Mouse (Mus musculus) limb, embryonic 13.5 days (tissue): ENCODE results near the gene Padi2. TPM values are rescaled to one million over a fixed set of nuclear protein-coding genes. Genes with fewer than 3 reads are reported as not detected.

Source experiments
- ATAC-seq: fragments of 200-750 bp; cut with Nextera tagmentation; 2 replicates; pipeline ENCODE4 v1.8.0; 2017; ENCODE audit warnings: low read depth, moderate number of reproducible peaks, moderate TSS enrichment; ENCODE audit not compliant: low FRiP score
- H3K27ac ChIP-seq: fragments of 300-500 bp; sonication (generic); 2 replicates; pipeline ENCODE4 v1.5.1; 2015; ENCODE audit warnings: inconsistent platforms, mild to moderate bottlenecking, moderate library complexity
- H3K27me3 ChIP-seq: fragments of 300-500 bp; sonication (generic); 2 replicates; pipeline ENCODE4 v1.6.1; 2015; ENCODE audit warnings: mild to moderate bottlenecking, inconsistent platforms
- H3K36me3 ChIP-seq: fragments of 300-500 bp; sonication (generic); 2 replicates; pipeline ENCODE4 v1.6.1; 2015; ENCODE audit warnings: inconsistent platforms, mild to moderate bottlenecking, moderate library complexity
- H3K4me1 ChIP-seq: fragments of 300-500 bp; sonication (generic); 2 replicates; pipeline ENCODE4 v1.6.1; 2015; ENCODE audit warnings: inconsistent platforms
- H3K4me2 ChIP-seq: fragments of 300-500 bp; sonication (generic); replicated peaks from 2 replicates; pipeline ENCODE4 v1.6.1; 2015; ENCODE audit warnings: inconsistent platforms, mild to moderate bottlenecking, moderate library complexity
- H3K4me3 ChIP-seq: fragments of 300-500 bp; sonication (generic); 2 replicates; pipeline ENCODE4 v1.5.1; 2015; ENCODE audit warnings: moderate library complexity, mild to moderate bottlenecking, inconsistent platforms
- H3K9ac ChIP-seq: fragments of 300-500 bp; sonication (generic); 2 replicates; pipeline ENCODE4 v1.6.1; 2015; ENCODE audit warnings: mild to moderate bottlenecking, inconsistent platforms
- H3K9me3 ChIP-seq: fragments of 300-500 bp; sonication (generic); 2 replicates; pipeline ENCODE4 v1.6.1; 2016; ENCODE audit warnings: inconsistent platforms
- WGBS: fragments of 180-500 bp; shearing (Covaris S2); methylation state at CpG from one replicate; pipeline ENCODE4 v1.1.7; 2015; 5-methylcytosine and 5-hydroxymethylcytosine counted together
- polyA plus RNA-seq: library from polyadenylated mRNA; unstranded; fragments of >200 nt; fragmentation: Nextera tagmentation; extraction: Ambion mirVana; gene quantifications from 2 replicates; pipeline ENCODE4 v1.2.1, GENCODE M21; 2015

Gene Padi2
- polyA plus RNA-seq, result 1.2 and 1.3 TPM in 2 replicates

DNA sequence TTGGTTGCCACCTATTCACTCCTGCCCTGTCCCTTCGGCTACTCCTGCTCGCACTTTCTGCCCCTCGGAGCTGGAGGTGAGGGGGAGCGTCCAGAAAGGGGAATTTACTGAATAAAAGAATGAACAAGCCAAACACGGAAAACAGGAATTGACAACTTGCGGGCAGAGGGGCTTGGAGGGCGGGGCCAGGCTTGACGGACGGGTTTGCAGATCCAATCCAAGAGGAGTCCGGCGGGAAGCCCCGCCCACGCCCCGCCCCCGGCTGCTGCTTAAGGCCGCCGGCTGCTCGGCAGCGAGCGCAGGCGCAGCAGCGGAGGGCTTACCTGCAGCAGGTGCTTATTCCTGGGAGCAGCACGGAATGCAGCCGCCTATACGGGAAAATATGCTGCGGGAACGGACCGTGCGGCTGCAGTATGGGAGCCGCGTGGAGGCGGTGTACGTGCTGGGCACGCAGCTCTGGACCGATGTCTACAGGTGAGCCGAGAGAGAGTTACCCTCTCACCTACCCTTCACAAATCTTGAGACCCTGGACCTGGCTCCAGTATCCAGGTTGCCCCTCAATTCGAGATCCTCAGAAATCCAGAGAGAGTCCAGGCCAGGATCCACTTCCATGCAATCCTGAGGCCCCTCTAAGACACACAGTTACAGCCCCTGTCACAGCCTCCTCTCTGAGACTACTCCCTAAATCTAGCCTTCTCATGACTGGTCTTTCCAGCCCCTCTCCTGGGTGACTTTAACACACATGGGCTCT is at the start of gene Padi2:
TSS of gene Padi2 (plus strand) at position 269 of the 751 bp plus-strand sequence.
- Histone ChIP-seq H3K4me3 (peak within 1 kb of the TSS; percentile 28), H3K9me3 (no peaks in the 10 kb centered on the region), H3K4me1 (peaks cover 17% of the 10 kb centered on the region), H3K4me2 (peak within 1 kb of the TSS; percentile 58), H3K27me3 (peaks cover 68% of the 10 kb centered on the region), H3K36me3 (no peaks in the 10 kb centered on the region), H3K27ac (no peak within 1 kb of the TSS), H3K9ac (no peak within 1 kb of the TSS)
- ATAC-seq, result no peak
- 4% methylated on average over 37 of the region's 37 CpGs for WGBS

DNA sequence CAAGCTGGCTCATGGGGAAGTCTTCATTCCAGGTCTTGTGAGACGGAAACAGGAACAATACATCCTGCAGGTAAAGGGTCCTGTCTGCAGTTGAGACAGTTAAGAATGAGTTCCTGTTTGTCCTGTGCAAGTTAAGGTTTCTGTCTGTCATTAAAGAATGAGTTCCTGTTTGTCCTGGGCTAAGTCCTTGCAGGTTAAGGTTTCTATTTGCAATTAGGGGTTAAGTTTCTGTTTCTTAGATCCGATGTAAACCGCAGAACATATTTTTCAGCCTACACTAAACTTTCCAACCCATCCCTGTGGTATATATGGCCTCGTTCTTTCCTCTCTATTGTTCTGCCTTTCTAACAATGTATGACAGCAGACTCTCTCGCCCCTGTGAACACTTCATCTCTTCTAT is 49.1 kb upstream of the Padi2 start:
- 81% methylated on average over 5 of the region's 5 CpGs for WGBS
- peaks cover 2% of the 10 kb centered on the region for H3K4me1 ChIP-seq
- 0 out of 2 replicates have a peak, but pooled peaks cover 5% of the 10 kb centered on the region for H3K27me3 ChIP-seq
- no peak overlapping the region for H3K4me2 ChIP-seq
- H3K36me3 ChIP-seq, result no peaks in the 10 kb centered on the region
- no peaks in the 10 kb centered on the region for H3K9me3 ChIP-seq
- no peak overlapping the region for H3K9ac ChIP-seq
- no peak overlapping the region for H3K27ac ChIP-seq
- no peak overlapping the region for H3K4me3 ChIP-seq
- no peak for ATAC-seq

DNA sequence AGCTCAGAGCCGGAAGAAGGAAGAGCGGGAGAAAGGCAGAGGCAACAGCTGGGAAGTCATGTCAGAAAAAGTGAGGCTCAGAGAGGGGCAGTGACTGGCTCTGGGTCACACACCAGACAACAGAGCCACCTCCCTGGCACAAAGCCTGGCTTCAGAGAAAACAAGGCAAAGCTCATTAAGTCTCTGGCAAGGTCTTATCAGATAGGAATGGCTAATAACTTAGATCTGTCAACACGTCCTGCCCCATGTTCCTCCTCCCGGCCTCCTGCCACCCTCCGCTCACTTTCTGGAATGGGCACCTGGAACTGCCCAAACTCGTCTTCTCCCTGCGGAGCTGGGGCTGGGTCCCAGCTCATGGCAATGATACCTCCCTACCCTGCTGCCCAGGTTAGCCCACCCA is 48.3 kb upstream of the Padi2 start:
- Histone ChIP-seq H3K4me1 (peaks cover 5% of the 10 kb centered on the region), H3K36me3 (no peaks in the 10 kb centered on the region), H3K4me3 (no peak overlapping the region), H3K9ac (no peak overlapping the region), H3K9me3 (no peaks in the 10 kb centered on the region), H3K27ac (no peak overlapping the region), H3K4me2 (no peak overlapping the region), H3K27me3 (0 out of 2 replicates have a peak, but pooled peaks cover 5% of the 10 kb centered on the region)
- no peak for ATAC-seq
- WGBS, result 69% methylated on average over 7 of the region's 7 CpGs

DNA sequence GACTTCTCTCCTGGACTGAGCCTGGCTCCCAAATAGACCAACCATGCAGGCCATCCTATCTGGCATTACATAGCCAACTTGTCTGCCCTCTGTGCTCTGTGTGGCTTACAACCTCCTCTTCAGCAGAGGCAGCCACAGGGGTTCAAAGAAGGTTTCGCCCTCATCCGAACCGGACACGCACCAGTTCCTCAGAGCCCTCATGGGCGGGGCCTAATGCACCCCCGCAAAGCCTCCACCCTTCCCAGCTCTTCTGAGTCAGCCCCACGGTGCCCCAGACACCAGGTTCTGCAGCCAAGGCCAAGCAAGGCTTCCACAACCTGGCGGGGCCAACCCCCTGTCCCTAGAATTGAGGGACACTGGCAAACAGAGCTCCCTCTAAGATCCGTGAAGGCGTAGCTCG is 46.9 kb upstream of the Padi2 start:
- Histone ChIP-seq H3K4me3 (no peak overlapping the region), H3K27ac (no peak overlapping the region), H3K27me3 (0 out of 2 replicates have a peak, but pooled peaks cover 5% of the 10 kb centered on the region), H3K9me3 (no peaks in the 10 kb centered on the region), H3K4me2 (no peak overlapping the region), H3K9ac (no peak overlapping the region), H3K36me3 (no peaks in the 10 kb centered on the region), H3K4me1 (peaks cover 5% of the 10 kb centered on the region)
- no peak; the same call in 1 of the 2 replicates for ATAC-seq
- 82% methylated on average over 11 of the region's 11 CpGs for WGBS

DNA sequence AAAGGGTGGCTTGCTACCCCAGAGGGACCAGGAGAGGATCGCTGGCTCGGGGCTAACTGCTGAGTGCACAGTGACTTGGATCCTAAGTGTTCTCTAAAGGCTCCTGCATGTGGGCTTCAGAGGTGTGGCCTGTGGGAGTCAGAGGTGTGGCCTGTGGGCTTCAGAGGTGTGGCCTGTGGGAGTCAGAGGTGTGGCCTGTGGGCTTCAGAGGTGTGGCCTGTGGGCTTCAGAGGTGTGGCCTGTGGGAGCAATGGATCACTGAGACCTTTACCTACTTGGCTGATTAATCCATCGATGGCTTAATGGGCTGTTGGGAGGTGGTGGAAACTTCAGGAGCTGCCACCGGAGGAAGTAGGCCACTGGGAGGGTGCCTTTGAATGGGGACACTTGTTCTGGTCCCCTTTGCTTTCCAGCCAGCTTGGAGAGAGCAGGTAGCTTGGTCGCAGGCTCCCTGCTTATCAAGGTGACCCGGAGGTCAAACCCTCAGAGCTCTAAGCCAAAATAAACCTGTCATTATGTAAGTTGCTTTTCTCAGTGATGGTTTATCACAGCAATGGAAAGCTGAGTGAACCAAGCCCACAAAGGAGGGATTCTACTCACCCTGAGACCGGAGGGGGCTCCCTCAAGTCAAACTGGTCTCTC is 45.9 kb upstream of the Padi2 start:
- no peak overlapping the region for H3K4me3 ChIP-seq
- H3K4me1 ChIP-seq, result peaks cover 5% of the 10 kb centered on the region
- H3K27me3 ChIP-seq, result 0 out of 2 replicates have a peak, but pooled peaks cover 5% of the 10 kb centered on the region
- no peaks in the 10 kb centered on the region for H3K36me3 ChIP-seq
- no peak for ATAC-seq
- H3K9me3 ChIP-seq, result no peaks in the 10 kb centered on the region
- H3K27ac ChIP-seq, result no peak overlapping the region
- no peak overlapping the region for H3K9ac ChIP-seq
- 52% methylated on average over 7 of the region's 7 CpGs for WGBS
- no peak overlapping the region for H3K4me2 ChIP-seq

DNA sequence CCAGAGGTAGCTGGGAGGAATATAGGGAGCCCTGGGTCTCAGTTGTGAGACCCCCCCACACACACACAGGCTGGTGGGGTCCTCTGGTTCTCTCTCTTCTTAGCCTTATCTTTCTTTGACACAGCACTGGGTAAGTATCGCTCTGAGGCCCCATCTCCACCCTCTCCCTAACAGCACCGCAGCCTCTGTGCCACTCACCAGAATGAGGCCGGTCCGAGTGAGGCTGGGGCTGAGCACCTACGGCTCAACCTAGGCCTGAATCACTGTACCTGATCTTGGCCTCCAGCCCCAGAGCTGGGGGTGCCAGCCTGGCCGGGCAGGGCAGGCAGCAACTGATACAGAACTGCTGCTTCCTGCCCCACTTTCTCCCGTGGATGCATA is 45.4 kb upstream of the Padi2 start:
- ATAC-seq, result no peak
- H3K4me2 ChIP-seq, result no peak overlapping the region
- H3K36me3 ChIP-seq, result no peaks in the 10 kb centered on the region
- 0 out of 2 replicates have a peak, but pooled peaks cover 5% of the 10 kb centered on the region for H3K27me3 ChIP-seq
- WGBS, result 81% methylated on average over 7 of the region's 7 CpGs
- no peak overlapping the region for H3K27ac ChIP-seq
- no peak overlapping the region for H3K9ac ChIP-seq
- peaks cover 5% of the 10 kb centered on the region for H3K4me1 ChIP-seq
- no peak overlapping the region for H3K4me3 ChIP-seq
- no peaks in the 10 kb centered on the region for H3K9me3 ChIP-seq

DNA sequence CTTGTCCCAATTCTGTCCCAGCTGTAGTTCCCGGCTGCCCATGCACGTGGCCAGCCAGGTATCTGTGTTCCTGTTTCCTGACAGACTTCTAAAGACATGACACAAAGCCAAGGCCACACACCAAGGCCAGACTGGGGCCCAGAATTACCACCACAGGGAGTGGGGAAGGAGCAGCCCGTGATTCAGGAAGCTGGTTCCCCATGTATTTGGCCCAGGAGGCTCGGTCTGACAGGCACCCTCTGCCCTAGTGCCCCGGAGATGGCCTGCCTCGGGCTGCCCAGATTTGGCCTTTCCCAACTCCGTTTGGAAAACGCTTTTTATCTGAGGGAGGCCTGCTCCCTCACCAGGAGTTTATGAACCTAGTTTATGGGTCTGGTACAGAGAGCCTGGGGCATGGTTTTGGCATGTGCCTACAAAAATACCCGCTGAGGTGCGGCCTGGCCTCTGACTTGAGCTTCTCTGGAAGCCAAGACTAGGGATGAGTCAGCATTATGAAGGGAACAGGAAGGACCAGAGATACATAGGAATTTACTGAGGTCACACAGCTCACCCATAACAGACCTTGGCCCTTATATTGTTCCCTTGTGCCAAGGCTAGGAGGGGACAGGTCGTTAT is 44.0 kb upstream of the Padi2 start:
- no peak overlapping the region for H3K4me3 ChIP-seq
- no peaks in the 10 kb centered on the region for H3K36me3 ChIP-seq
- no peaks in the 10 kb centered on the region for H3K9me3 ChIP-seq
- no peak for ATAC-seq
- 0 out of 2 replicates have a peak overlapping the region, but pooled peaks have one; percentile 8 for H3K9ac ChIP-seq
- no peak overlapping the region for H3K4me2 ChIP-seq
- H3K27me3 ChIP-seq, result 0 out of 2 replicates have a peak, but pooled peaks cover 5% of the 10 kb centered on the region
- peaks cover 5% of the 10 kb centered on the region for H3K4me1 ChIP-seq
- H3K27ac ChIP-seq, result no peak overlapping the region
- 51% methylated on average over 11 of the region's 11 CpGs for WGBS

DNA sequence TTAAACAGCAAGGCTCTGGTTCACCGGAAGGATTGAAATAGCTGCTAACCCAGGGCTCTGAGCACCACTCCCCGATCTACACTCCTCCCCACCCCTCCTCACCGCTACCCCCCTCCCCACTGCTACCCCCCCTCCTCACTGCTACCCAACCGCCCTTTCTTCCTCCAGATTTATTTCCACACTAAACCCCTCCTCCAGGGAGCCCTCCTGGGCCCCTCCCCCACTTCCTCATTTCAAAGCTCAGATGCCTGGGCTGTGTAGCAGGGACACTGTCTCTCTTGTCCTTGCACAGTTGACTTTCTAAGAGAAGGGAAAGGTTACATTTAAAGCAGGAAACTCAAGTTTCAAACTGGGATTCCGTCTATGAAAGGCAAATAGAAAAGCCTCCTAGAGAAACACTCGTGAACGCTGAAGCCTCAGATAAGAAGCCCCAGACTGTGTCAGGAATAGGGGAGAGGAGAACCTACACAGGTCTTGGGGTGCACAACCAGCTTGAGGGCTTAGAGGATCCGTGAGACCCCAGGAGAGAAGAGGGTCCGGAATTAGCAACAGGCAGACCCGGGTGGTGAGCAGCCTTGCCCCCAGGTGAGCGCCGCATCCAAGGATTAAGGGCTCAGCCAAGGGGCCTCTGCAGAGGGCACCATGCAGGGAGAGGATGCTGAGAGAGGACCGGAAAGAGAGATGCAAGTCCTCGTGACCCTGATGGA is 37.5 kb upstream of the Padi2 start:
- Histone ChIP-seq H3K9ac (peak overlapping the region; percentile 39; the same call in 1 of the 2 replicates), H3K27ac (0 out of 2 replicates have a peak overlapping the region, but pooled peaks have one; percentile 10), H3K27me3 (0 out of 2 replicates have a peak, but pooled peaks cover 6% of the 10 kb centered on the region), H3K36me3 (no peaks in the 10 kb centered on the region), H3K9me3 (peaks cover 9% of the 10 kb centered on the region), H3K4me1 (peaks cover 22% of the 10 kb centered on the region), H3K4me2 (peak overlapping the region; percentile 52), H3K4me3 (peak overlapping the region; percentile 16)
- 0 out of 2 replicates have a peak, but pooled peaks have one; percentile 45 for ATAC-seq
- WGBS, result 5% methylated on average over 14 of the region's 14 CpGs

DNA sequence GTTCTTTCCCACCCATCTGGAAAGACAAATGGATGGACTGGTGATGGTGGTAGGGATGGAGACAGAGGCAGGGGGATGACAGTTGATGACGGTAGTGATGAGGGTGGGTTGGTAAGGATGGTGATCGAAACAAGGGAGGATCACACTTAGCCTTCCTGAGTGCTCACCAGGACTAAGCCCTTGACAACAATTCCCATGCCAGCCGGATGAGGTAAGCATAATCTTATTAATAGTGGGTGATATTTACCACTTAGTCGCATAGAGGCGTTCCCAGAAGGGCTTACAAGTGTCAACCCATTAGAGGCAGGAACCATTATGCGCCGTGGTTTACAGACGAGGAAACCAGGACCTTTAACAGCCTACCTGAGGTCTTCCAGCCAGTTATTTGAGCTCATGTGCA is 36.2 kb upstream of the Padi2 start:
- ATAC-seq, result no peak
- Histone ChIP-seq H3K27ac (no peak overlapping the region), H3K9me3 (peaks cover 17% of the 10 kb centered on the region), H3K36me3 (no peaks in the 10 kb centered on the region), H3K4me3 (no peak overlapping the region), H3K9ac (no peak overlapping the region), H3K27me3 (0 out of 2 replicates have a peak, but pooled peaks cover 6% of the 10 kb centered on the region), H3K4me1 (peaks cover 22% of the 10 kb centered on the region), H3K4me2 (no peak overlapping the region)
- WGBS, result 81% methylated on average over 8 of the region's 8 CpGs

DNA sequence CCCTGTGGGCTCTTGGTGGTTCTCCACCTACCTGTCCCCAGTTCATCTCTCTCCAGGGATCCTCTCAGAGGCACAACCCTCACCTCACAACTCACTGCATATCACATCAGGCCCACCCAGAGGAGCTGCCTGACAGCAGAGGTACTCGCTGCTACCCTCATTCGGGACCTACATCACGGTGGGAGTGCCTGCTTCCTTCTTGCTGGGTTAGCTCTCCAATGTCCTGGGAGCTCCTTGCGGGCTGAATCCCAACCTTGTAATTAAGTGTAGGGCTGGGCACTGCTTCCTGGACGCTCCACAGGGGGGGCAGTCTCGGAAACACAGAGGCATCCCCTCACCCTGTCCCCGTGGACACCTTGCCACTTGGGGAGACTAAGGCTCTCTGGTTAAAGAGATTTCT is 35.3 kb upstream of the Padi2 start:
- H3K36me3 ChIP-seq, result no peaks in the 10 kb centered on the region
- ATAC-seq, result no peak
- no peak overlapping the region for H3K4me3 ChIP-seq
- H3K27ac ChIP-seq, result no peak overlapping the region
- peaks cover 22% of the 10 kb centered on the region for H3K4me1 ChIP-seq
- no peak overlapping the region for H3K9ac ChIP-seq
- peaks cover 17% of the 10 kb centered on the region for H3K9me3 ChIP-seq
- 77% methylated on average over 7 of the region's 7 CpGs for WGBS
- 0 out of 2 replicates have a peak, but pooled peaks cover 6% of the 10 kb centered on the region for H3K27me3 ChIP-seq
- no peak overlapping the region for H3K4me2 ChIP-seq

DNA sequence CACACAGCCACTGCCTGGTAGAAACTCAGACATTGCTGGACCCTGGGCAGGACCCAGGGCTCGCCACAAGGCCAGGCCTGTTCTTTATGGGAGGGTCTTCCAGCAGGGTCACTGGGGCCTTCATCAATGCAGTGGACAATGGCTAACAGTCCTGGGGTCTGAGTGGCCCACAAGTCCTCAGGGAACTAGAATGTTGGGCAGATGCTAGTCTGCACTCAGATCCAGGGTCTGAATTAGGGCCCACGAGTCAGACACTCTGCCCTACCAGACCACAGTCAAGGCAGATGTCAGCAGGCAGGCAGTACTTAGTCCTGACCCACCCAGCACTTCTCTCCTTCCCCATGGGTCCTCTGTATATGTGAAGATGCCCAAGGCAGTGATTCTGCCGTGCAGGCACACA is 34.8 kb upstream of the Padi2 start:
- H3K9ac ChIP-seq, result no peak overlapping the region
- no peak for ATAC-seq
- WGBS, result 88% methylated on average over 3 of the region's 3 CpGs

More for the DNA sequence above, 34.8 kb upstream of the Padi2 start:
- peaks cover 17% of the 10 kb centered on the region for H3K9me3 ChIP-seq
- no peaks in the 10 kb centered on the region for H3K36me3 ChIP-seq
- no peak overlapping the region for H3K4me2 ChIP-seq
- peaks cover 22% of the 10 kb centered on the region for H3K4me1 ChIP-seq
- no peak overlapping the region for H3K4me3 ChIP-seq
- H3K27ac ChIP-seq, result no peak overlapping the region
- H3K27me3 ChIP-seq, result 0 out of 2 replicates have a peak, but pooled peaks cover 6% of the 10 kb centered on the region
